Mouse (Mus musculus): Measurements from ENCODE around the gene Fgfr1op2. TPM values are rescaled to one million over a fixed set of nuclear protein-coding genes. Genes with fewer than 3 reads are reported as not detected.
"Not testable (repeated sequence)": the region's sequence is repeated elsewhere in the genome, so short reads cannot be mapped to it uniquely, and the experiment has no call there.

Gene Fgfr1op2
- polyA plus RNA-seq, 1 experiment from 2014 or later: 48.2 TPM

DNA sequence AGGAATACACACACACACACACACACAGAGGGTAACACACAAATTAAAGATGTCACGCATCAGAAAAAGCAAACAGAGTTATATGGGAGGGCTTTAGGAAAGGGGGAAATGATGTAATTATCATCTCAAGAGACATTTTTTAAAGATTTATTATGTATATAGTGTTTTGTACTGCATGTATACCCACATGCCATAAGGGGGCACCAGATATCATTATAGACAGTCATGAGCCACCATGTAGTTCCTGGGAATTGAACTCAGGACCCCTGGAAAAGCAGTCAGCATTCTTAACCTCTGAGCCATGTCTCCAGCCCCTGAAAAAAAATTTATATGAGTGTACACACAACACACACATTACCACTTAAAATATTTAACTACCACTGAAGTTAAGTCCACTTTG is 32.4 kb upstream of the Fgfr1op2 start:
- WGBS: 85% methylated on average over 1 of the region's 1 CpGs
- no peak overlapping the region for H3K27ac ChIP-seq (ENCODE audit: low read length)
- H3K27me3 ChIP-seq (replicated peaks; ENCODE audit: control insufficient read depth, insufficient read depth, low read length): no peaks in the 10 kb centered on the region
- no peaks in the 10 kb centered on the region for H3K9me3 ChIP-seq (ENCODE audit: control insufficient read depth, low read length)
- ATAC-seq: no peak
- H3K36me3 ChIP-seq (ENCODE audit: control insufficient read depth, insufficient read depth): peaks cover 16% of the 10 kb centered on the region
- no peak overlapping the region for H3K9ac ChIP-seq (replicated peaks; ENCODE audit: low read depth, low read length)
- H3K4me3 ChIP-seq (replicated peaks; ENCODE audit: low read length): no peak overlapping the region
- no peak overlapping the region for H3K4me2 ChIP-seq (ENCODE audit: low read length)
- H3K4me1 ChIP-seq (replicated peaks; ENCODE audit: control insufficient read depth, insufficient read depth, low read length): no peaks in the 10 kb centered on the region

DNA sequence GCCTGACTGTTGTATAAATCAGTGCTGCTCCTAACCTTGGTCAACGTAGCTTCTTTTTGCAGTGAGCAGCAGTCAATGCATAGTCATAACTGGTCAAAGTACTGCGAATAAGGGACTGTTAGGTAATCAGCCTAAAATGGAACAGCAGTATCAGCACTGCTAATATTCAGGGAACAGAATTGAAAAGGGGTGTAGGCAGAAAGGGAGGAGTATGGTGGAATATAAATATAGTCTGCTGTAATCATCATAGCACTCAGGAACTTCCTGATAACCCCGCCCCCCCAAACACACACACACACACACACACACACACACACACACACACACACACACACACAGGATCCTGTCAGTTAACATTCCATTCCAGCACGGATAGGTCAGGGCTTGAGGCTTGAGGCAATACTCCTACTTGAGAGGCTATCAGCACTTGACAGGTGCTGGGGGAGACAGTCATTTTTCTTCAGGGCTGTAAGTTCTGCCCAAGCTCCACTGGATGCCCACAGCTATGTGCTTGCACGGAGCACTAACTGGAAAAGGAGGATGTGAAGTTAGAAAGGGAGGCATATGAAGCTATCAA is 31.6 kb upstream of the Fgfr1op2 start:
- Histone ChIP-seq H3K27me3 (replicated peaks; ENCODE audit: control insufficient read depth, insufficient read depth, low read length) (no peaks in the 10 kb centered on the region), H3K9ac (replicated peaks; ENCODE audit: low read depth, low read length) (no peak overlapping the region), H3K36me3 (ENCODE audit: control insufficient read depth, insufficient read depth) (peaks cover 20% of the 10 kb centered on the region), H3K4me3 (replicated peaks; ENCODE audit: low read length) (no peak overlapping the region), H3K4me1 (replicated peaks; ENCODE audit: control insufficient read depth, insufficient read depth, low read length) (no peaks in the 10 kb centered on the region), H3K4me2 (ENCODE audit: low read length) (no peak overlapping the region), H3K27ac (ENCODE audit: low read length) (no peak overlapping the region), H3K9me3 (ENCODE audit: control insufficient read depth, low read length) (no peaks in the 10 kb centered on the region)
- 82% methylated on average over 5 of the region's 5 CpGs for WGBS
- no peak for ATAC-seq

DNA sequence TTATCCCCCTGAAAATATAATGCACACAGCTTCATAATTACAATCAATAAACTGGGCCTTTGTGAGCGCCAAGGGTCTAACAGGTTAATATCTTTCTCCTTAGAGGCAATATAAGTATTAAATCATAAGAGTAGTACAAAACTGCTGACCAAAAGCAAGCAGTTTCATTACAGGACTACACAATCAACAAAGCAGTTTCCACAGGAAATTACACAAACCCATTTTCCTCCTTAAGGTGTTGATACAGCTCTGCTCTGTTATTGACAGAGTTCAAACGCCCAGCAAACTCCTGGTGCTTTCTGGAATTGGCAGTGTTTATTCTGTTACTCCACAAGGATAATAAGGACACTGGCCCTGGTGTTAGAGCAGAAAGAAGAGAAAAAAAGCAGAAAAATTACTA is 26.6 kb upstream of the Fgfr1op2 start:
- Histone ChIP-seq H3K27ac (ENCODE audit: low read length) (no peak overlapping the region), H3K4me1 (replicated peaks; ENCODE audit: control insufficient read depth, insufficient read depth, low read length) (no peaks in the 10 kb centered on the region), H3K36me3 (ENCODE audit: control insufficient read depth, insufficient read depth) (peaks cover 47% of the 10 kb centered on the region), H3K4me3 (replicated peaks; ENCODE audit: low read length) (no peak overlapping the region), H3K27me3 (replicated peaks; ENCODE audit: control insufficient read depth, insufficient read depth, low read length) (no peaks in the 10 kb centered on the region), H3K9ac (replicated peaks; ENCODE audit: low read depth, low read length) (no peak overlapping the region), H3K9me3 (ENCODE audit: control insufficient read depth, low read length) (no peaks in the 10 kb centered on the region), H3K4me2 (ENCODE audit: low read length) (no peak overlapping the region)
- 87% methylated on average over 2 of the region's 2 CpGs for WGBS
- no peak for ATAC-seq

DNA sequence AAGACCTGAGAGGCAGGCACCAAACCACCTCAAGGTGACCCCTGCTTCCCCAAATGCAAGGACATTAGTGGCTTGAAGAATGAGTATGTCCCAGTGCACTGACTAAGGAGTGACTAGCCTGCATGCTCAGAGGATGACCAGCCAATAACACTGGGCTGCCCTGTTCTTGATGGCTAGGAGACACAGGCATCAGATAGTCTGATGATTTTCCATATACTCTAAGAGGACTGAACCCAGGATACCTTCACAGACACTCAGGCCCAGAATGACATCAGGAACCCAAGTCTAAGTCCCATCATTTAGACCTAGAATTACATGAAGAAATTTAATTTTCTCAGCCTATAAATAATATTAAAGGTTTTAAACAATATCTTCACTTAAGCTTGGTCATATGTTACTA is 25.7 kb upstream of the Fgfr1op2 start:
- H3K4me3 ChIP-seq (replicated peaks; ENCODE audit: low read length): no peak overlapping the region
- no peak for ATAC-seq
- H3K27me3 ChIP-seq (replicated peaks; ENCODE audit: control insufficient read depth, insufficient read depth, low read length): no peaks in the 10 kb centered on the region
- peaks cover 48% of the 10 kb centered on the region for H3K36me3 ChIP-seq (ENCODE audit: control insufficient read depth, insufficient read depth)
- no peak overlapping the region for H3K27ac ChIP-seq (ENCODE audit: low read length)
- no peaks in the 10 kb centered on the region for H3K4me1 ChIP-seq (replicated peaks; ENCODE audit: control insufficient read depth, insufficient read depth, low read length)
- H3K4me2 ChIP-seq (ENCODE audit: low read length): no peak overlapping the region
- no peaks in the 10 kb centered on the region for H3K9me3 ChIP-seq (ENCODE audit: control insufficient read depth, low read length)
- H3K9ac ChIP-seq (replicated peaks; ENCODE audit: low read depth, low read length): no peak overlapping the region

DNA sequence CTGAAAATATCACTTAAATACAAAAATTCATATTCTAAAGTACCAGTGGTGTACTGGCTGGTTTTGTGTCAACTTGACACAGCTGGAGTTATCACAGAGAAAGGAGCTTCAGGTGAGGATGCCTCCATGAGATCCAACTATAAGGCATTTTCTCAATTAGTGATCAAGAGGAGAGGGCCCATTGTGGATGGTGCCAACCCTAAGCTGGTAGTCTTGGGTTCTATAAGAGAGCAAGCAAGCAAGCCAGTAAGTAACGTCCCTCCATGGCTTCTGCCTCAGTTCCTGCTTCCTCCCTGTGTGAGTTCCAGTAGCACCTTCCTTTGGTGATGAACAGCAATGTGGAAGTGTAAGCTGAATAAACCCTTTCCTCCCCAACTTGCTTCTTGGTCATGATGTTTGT is 14.5 kb upstream of the Fgfr1op2 start:
- H3K9ac ChIP-seq (replicated peaks; ENCODE audit: low read depth, low read length); H3K27ac ChIP-seq (ENCODE audit: low read length); H3K4me1 ChIP-seq (replicated peaks; ENCODE audit: control insufficient read depth, insufficient read depth, low read length); H3K9me3 ChIP-seq (ENCODE audit: control insufficient read depth, low read length); H3K27me3 ChIP-seq (replicated peaks; ENCODE audit: control insufficient read depth, insufficient read depth, low read length); ATAC-seq; H3K4me3 ChIP-seq (replicated peaks; ENCODE audit: low read length); H3K4me2 ChIP-seq (ENCODE audit: low read length): not testable (repeated sequence)
- 85% methylated on average over 1 of the region's 1 CpGs for WGBS
- peaks cover 21% of the 10 kb centered on the region for H3K36me3 ChIP-seq (ENCODE audit: control insufficient read depth, insufficient read depth)

DNA sequence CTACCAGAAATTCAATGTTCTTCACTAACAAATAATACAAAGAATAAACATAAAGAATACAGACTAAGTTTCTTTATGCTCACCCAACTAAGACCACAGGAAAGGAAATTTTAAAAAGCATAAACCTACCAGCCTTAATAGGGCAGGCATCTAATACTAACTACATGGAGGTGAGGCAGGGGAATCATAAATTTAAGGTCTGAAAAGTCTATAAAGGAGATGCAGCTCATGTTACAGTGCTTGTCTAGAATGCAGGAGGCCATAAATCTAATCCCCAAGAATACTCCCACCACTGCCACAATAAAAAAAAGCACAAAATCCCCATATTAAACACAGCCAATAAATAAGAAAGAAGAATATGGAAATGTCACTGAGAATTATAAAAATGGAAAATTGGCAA is 4.9 kb upstream of the Fgfr1op2 start:
- Histone ChIP-seq H3K27ac (ENCODE audit: low read length) (no peak overlapping the region), H3K4me2 (ENCODE audit: low read length) (no peak overlapping the region), H3K9ac (replicated peaks; ENCODE audit: low read depth, low read length) (no peak overlapping the region), H3K4me3 (replicated peaks; ENCODE audit: low read length) (no peak overlapping the region), H3K9me3 (ENCODE audit: control insufficient read depth, low read length) (no peaks in the 10 kb centered on the region), H3K36me3 (ENCODE audit: control insufficient read depth, insufficient read depth) (no peaks in the 10 kb centered on the region), H3K27me3 (replicated peaks; ENCODE audit: control insufficient read depth, insufficient read depth, low read length) (no peaks in the 10 kb centered on the region), H3K4me1 (replicated peaks; ENCODE audit: control insufficient read depth, insufficient read depth, low read length) (peaks cover 14% of the 10 kb centered on the region)
- no peak for ATAC-seq

DNA sequence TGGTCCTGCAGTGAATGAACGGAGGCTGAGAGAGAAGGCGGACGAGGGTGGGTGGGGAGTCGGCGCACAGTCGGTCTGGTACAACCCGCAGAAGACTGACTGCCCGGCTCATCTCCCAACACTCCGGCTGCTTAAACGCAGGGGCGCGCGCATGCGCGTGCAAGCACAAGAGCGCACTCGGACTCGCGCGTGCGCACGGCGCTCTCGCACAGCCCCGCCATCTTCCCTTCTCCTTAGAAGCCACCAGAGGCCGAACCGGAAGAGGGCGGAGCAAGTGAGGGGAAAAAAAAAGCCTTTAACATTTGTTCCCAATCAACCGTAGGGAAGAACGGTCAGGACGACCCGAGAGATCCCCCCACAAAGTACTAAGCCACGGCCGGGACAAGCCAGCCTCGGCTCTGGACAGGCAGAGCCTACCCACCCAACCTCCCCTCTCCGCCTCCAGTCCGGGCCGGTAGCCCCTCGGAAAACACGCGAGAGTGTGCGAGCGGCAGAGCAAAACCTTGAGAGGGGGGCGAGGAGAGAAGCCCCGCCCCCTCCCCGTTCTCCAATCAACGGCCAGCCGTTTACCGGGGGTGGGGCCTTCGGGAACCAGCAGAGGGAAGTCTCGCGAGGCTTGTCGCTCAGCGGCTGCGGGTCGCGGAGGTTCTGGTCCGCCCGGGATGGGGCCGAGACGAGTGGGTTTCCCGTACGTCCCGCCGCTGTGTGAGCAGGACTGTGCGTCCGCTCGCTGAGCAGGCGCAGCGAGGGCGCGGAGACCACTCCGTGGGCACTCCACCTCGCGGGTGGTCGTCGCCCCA is 507 bp downstream of the Fgfr1op2 start, which contains the start of gene Ints13:
Gene Ints13, minus strand, starts transcription at position 526 of the 800 bp plus-strand sequence.
- under 1% methylated on average over 77 of the region's 77 CpGs for WGBS

DNA sequence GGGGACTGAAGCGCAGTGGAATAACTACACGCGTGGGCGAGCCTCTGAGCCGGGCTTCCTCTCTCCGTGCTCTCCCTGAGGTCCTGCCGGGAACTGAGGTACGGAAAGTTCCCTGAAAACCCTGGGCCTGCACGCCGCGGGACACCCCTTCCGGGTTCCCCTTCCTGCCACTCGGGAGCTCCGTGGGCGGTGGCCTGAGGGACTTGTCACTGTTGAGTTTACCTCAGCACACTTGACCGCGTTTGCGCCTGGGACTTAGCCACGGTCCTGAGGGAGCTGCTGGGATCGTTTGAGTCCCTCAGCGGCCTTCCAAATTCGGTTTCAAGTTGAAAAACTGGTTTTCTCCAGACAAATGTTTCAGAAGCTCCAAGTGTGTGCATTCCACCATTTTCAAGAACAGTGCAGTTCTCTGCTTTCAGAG is 1.1 kb downstream of the Fgfr1op2 start:
- peaks cover 25% of the 10 kb centered on the region for H3K4me1 ChIP-seq (replicated peaks; ENCODE audit: control insufficient read depth, insufficient read depth, low read length)
- H3K27ac ChIP-seq (ENCODE audit: low read length): peak overlapping the region; percentile 99
- under 1% methylated on average over 22 of the region's 22 CpGs for WGBS
- no peaks in the 10 kb centered on the region for H3K36me3 ChIP-seq (ENCODE audit: control insufficient read depth, insufficient read depth)
- H3K9ac ChIP-seq (replicated peaks; ENCODE audit: low read depth, low read length): peak overlapping the region; percentile 94
- H3K27me3 ChIP-seq (replicated peaks; ENCODE audit: control insufficient read depth, insufficient read depth, low read length): no peaks in the 10 kb centered on the region
- H3K9me3 ChIP-seq (ENCODE audit: control insufficient read depth, low read length): no peaks in the 10 kb centered on the region
- H3K4me3 ChIP-seq (replicated peaks; ENCODE audit: low read length): peak overlapping the region; percentile 98
- ATAC-seq: no peak
- H3K4me2 ChIP-seq (ENCODE audit: low read length): peak overlapping the region; percentile 92

More for the DNA sequence above, 507 bp downstream of the Fgfr1op2 start, which contains the start of gene Ints13:
- H3K27me3 ChIP-seq (replicated peaks; ENCODE audit: control insufficient read depth, insufficient read depth, low read length): no peaks in the 10 kb centered on the region
- H3K4me3 ChIP-seq (replicated peaks; ENCODE audit: low read length): peak within 1 kb of the TSS; percentile 98
- H3K4me1 ChIP-seq (replicated peaks; ENCODE audit: control insufficient read depth, insufficient read depth, low read length): peaks cover 25% of the 10 kb centered on the region
- H3K36me3 ChIP-seq (ENCODE audit: control insufficient read depth, insufficient read depth): no peaks in the 10 kb centered on the region
- peak within 1 kb of the TSS; percentile 92 for H3K4me2 ChIP-seq (ENCODE audit: low read length)
- peak; percentile 95 for ATAC-seq
- no peaks in the 10 kb centered on the region for H3K9me3 ChIP-seq (ENCODE audit: control insufficient read depth, low read length)
- peak within 1 kb of the TSS; percentile 99 for H3K27ac ChIP-seq (ENCODE audit: low read length)
- H3K9ac ChIP-seq (replicated peaks; ENCODE audit: low read depth, low read length): peak within 1 kb of the TSS; percentile 94

DNA sequence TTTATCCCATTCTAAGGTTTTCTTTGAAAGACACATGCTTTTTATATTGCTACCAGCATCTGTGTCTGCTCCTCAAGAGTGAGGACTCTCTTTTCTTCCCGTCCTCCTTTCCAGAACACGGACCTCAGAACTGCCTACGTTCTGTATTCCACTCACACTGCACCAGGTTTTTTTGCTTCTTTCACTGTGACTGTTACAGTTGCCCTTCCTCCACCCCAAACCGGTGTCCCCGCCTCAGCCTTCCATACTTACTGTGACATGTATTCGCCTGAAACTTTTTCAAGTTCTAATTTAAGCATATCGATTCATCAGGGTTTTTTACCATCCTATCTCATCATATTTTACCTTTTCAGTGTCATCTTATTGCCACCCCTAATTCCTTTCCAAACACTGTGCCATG is 1.6 kb downstream of the Fgfr1op2 start:
- Histone ChIP-seq H3K4me3 (replicated peaks; ENCODE audit: low read length) (peak overlapping the region; percentile 98), H3K9ac (replicated peaks; ENCODE audit: low read depth, low read length) (peak overlapping the region; percentile 94), H3K27ac (ENCODE audit: low read length) (peak overlapping the region; percentile 99; the same call in 1 of the 2 replicates), H3K4me1 (replicated peaks; ENCODE audit: control insufficient read depth, insufficient read depth, low read length) (peaks cover 25% of the 10 kb centered on the region), H3K4me2 (ENCODE audit: low read length) (peak overlapping the region; percentile 92), H3K36me3 (ENCODE audit: control insufficient read depth, insufficient read depth) (no peaks in the 10 kb centered on the region), H3K9me3 (ENCODE audit: control insufficient read depth, low read length) (no peaks in the 10 kb centered on the region), H3K27me3 (replicated peaks; ENCODE audit: control insufficient read depth, insufficient read depth, low read length) (no peaks in the 10 kb centered on the region)
- 11% methylated on average over 7 of the region's 7 CpGs for WGBS
- ATAC-seq: no peak
